Mouse (Mus musculus) thymus, postnatal 14 days (tissue): ENCODE data around the gene Tectb.
"Not testable (repeated sequence)": the region's sequence is repeated elsewhere in the genome, so short reads cannot be mapped to it uniquely, and the experiment has no call there.

Source experiments
- DNase-seq: peaks from one replicate; pipeline ENCODE4 v3.0.0; 2021

Gene Tectb

GRCm38 (mm10) chr19:55165954-55166353, 14.6 kb upstream of the Tectb start:
- no peak for DNase-seq

- no peak for DNase-seq
Measured at GRCm38 (mm10) chr19:55166741-55167140, 13.8 kb upstream of the Tectb start.

GRCm38 (mm10) chr19:55167741-55168140, 12.8 kb upstream of the Tectb start:
- no peak for DNase-seq

GRCm38 (mm10) chr19:55168360-55168759, 12.2 kb upstream of the Tectb start:
- no peak for DNase-seq

- not testable (repeated sequence) for DNase-seq
Measured at GRCm38 (mm10) chr19:55169236-55169729, 11.2 kb upstream of the Tectb start.

- DNase-seq = no peak
Measured at GRCm38 (mm10) chr19:55170399-55170798, 10.1 kb upstream of the Tectb start.

- no peak for DNase-seq
Measured at GRCm38 (mm10) chr19:55171585-55171984, 8.9 kb upstream of the Tectb start.

- no peak for DNase-seq
Measured at GRCm38 (mm10) chr19:55177143-55177542, 3.4 kb upstream of the Tectb start.

GRCm38 (mm10) chr19:55184442-55184841, 3.9 kb downstream of the Tectb start:
- DNase-seq = no peak

- no peak for DNase-seq
Measured at GRCm38 (mm10) chr19:55185074-55185473, 4.5 kb downstream of the Tectb start.

GRCm38 (mm10) chr19:55185651-55186050, 5.1 kb downstream of the Tectb start:
- DNase-seq = no peak

GRCm38 (mm10) chr19:55190065-55190464, 9.5 kb downstream of the Tectb start:
- no peak for DNase-seq

- no peak for DNase-seq
Measured at GRCm38 (mm10) chr19:55191596-55191995, 11.1 kb downstream of the Tectb start.

- DNase-seq = no peak
Measured at GRCm38 (mm10) chr19:55192254-55192945, 11.9 kb downstream of the Tectb start.

- no peak for DNase-seq
Measured at GRCm38 (mm10) chr19:55193717-55194394, 13.3 kb downstream of the Tectb start.

- no peak for DNase-seq
Measured at GRCm38 (mm10) chr19:55194520-55195170, 14.1 kb downstream of the Tectb start.

- DNase-seq = no peak
Measured at GRCm38 (mm10) chr19:55195574-55195973, 15.0 kb downstream of the Tectb start.

- DNase-seq = peak; percentile 56
Measured at GRCm38 (mm10) chr19:55198303-55198702, 17.8 kb downstream of the Tectb start.

- DNase-seq = peak; percentile 35
Measured at GRCm38 (mm10) chr19:55206482-55207138, 26.1 kb downstream of the Tectb start.

- no peak for DNase-seq
Measured at GRCm38 (mm10) chr19:55207205-55207604, 26.7 kb downstream of the Tectb start.

- DNase-seq = no peak
Measured at GRCm38 (mm10) chr19:55207746-55208538, 27.4 kb downstream of the Tectb start.

- no peak for DNase-seq
Measured at GRCm38 (mm10) chr19:55208654-55209053, 28.1 kb downstream of the Tectb start.
